Mouse (Mus musculus): Measurements from ENCODE around the gene Mdfic.
"Not testable (repeated sequence)": the region's sequence is repeated elsewhere in the genome, so short reads cannot be mapped to it uniquely, and the experiment has no call there.

The Mdfic gene

DNA sequence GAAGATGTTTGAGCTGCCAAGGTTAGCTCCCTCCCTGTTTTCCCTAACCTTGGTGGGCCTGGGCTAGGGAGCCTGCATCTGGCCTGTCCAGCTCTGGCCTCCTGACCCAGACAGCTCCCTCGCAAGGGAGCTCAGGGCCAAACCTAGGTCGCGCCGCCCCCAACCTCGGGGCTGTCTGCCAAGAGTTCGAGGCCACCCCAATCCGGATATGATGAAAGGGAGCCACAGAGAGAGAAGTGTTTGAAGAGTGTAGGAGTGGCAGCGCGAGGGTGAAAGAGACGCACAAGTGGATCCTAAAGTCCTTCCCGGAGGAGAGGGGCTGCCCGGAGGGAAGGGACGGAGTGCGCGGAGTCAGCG lies at the start of gene Mdfic:
Mdfic (plus strand) TSS at position 201 of the 357 bp plus-strand sequence.
- peak; percentile 90 for DNase-seq (ENCODE audit: low spot score)

DNA sequence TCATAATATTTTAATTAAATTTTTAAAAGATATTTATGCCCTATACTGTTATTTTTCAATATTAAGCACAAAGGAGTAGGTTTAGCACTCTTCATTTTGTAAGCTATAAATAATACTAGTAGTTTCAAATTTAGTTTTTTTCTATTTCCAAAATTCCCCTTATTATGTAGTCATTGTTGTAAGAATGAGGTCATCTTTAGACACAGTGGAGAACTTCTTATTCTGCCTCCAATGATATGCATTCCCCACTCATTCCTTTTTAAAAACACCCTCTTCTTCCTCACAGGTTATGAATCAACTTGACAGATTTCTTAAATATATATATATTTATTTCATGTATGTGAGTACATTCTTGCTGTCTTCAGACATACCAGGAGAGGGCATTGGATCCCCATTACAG lies 49.1 kb upstream of the Mdfic start:
- DNase-seq (ENCODE audit: low spot score): no peak

DNA sequence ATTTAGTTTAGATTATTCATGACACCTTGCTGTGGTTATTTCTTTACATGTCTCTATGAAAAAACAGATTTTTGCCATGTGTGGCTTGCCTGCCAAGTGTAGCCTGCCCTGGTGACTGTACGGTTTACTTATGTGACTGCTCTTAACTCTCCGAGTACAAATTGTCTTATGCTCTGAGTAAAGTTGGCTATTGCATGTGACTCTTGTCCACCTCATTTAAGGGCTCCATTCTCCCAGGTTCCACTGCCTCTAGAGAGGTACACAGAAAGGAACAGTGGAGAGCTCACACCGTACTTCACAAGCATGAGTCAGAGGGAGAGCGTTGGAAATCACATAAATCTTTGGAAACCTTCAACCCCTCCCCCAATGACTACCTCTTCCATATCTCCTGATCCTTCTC lies 10.4 kb upstream of the Mdfic start:
- no peak for DNase-seq (ENCODE audit: low spot score)

DNA sequence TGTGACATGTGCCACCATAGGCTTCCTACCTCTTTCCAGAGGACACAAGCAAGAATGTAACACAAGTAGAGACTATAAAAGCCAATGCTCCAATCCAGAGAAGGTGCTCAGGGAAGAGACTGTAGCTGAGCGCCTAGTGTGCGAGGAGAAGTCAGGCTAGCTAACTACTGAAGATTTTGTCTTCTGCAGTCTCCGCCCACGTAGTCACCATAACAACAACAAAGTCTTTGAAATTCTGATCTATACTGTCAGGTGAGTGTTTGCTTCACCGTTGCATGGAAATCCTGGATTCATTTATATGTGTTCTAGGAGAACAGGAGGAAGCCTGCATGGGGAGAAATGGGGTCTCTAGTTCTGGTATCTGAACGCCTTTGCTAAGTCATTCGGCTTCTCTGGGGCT lies 9.8 kb upstream of the Mdfic start:
- DNase-seq (ENCODE audit: low spot score): no peak

DNA sequence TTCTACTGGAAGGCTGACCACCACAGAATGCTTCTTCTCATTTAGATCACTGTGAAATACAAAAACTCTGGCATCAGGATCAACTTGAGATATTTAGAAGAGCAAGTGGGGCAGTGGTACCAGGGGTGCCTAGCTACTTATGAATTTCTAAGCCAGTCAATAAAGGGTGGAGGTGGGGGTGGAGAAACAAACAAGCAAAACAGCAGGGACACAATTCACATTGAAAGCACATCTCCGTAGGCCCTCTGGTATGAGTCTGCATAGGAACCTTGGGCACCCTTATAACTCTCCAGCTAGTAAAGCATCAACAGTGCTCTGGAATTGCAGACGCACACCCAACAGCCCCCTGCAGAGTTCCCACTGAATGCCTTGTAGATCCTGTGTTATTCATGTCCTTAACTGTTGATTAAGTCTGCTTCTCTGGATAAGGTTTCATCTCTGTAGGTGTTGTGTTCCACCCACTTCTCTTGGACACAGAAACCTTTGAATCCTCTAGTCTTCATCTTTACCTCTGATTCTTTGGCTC lies 7.5 kb upstream of the Mdfic start:
- DNase-seq (ENCODE audit: low spot score): no peak

DNA sequence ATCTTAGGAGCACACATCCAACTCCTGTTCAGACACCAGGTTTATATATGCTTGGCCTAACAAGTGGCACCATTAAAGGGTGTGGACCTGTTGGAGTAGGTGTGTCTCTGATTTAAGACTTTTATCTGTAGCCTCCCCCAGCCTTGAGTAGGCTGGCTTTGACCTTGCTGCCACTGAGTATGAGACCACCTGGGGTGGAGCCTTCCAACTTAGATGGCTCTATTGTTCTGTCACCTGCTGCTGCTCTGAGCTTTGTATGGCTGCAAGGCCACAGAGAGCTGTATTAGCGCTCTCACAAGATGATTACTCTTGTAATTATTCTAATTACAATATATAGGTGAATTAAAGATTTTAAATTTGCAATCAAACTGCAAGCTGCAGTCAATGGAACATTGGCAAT lies 6.4 kb upstream of the Mdfic start:
- DNase-seq (ENCODE audit: low spot score): not testable (repeated sequence)

DNA sequence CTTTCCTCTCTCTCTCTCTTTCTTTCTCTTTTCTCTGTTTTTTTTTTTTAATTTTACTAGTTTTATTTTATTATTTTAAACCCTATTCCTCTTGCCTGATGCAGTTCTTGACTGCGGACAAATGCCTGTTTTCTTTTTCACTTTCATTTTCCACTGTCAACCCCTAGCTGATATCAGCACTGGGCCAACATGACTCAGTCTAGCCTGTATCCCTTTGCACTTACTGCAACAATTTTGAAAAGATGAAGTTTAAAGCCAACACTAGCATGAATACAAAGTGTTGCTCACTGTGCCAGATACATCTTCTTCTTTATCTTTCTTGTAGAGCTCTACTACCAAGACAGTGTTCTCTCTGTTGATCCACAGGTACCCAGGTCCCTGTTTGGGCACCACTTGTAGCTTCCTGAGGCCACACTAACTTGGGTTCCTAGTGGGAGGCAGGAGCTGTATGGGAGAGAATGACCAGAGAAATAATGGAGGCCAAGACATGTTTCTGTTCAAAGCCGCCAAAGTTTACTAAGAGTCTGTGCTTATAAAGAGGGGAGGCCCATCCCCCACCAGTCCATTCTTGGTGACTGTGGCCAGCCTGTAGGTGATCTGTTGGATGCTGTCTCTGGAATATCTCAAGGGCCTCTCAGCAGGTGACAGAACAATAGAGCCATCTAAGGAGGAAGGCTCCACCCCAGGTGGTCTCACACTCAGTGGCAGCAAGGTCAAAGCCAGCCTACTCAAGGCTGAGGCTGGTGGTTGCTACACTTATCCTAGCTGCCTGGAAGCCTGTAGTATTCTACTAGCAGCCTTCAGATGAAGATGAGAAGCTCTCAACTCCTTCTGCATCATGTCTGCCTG lies 5.2 kb upstream of the Mdfic start:
- DNase-seq (ENCODE audit: low spot score): no peak

DNA sequence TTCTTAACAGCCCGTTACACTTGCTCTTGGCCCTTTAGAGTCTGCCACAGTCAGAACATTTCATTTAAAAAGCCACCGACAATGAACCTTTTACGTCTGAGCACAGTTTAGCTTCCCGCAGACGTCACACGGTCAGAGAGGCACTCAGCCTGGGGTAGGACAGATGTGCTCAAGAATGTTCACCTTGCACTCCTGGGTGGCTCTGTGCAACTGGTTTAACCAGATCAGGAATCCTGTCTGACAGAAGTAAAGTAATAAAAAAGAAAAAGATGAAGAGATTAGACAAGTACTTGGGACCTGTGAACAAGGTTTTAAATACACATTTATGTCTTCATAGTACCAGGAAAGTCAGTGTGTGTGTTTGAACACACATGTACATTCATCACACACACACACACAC lies 542 bp upstream of the Mdfic start:
- DNase-seq (ENCODE audit: low spot score): no peak

DNA sequence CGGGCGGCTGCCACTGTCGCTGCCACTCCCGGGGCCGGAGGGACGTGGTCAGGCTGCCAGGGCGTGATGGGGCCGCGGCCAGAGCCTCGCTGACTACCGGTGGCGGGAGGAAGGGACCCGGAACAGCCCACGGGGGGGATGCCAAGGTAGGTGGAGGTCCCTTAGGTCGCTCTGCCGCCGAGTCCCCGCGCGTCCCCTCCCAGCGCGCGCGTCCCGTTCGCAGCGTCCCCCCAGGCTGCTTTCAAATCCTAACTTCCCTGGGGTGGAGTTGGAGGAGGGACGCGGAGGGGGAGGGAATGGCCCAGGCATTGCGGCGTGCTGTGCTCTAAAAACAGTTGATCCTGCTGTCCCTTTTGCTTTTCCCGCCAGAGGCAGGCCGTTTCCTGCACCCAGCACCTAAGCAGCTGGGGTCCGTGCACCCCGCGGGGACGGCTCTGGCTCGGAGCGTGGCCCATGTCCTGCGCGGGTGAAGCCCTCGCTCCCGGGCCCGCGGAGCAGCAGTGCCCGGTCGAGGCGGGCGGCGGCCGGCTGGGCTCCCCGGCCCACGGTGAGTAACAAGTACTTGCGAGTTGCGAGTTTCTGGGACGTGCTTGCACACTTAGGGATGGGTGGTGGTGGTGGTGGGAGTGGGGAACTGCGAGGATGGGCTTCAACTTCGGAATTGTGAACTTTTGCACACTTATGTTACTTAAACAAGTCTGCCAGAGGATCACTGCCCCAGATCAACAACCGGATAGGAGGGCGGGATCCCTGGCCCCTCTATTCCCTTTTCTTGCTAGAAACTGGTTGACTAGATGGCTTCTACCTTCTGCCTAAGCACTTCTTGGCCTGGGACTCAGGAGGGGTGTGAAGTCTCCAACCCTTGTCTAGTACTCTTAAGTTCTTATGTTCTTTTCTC lies 606 bp downstream of the Mdfic start:
- peak; percentile 72 for DNase-seq (ENCODE audit: low spot score)

DNA sequence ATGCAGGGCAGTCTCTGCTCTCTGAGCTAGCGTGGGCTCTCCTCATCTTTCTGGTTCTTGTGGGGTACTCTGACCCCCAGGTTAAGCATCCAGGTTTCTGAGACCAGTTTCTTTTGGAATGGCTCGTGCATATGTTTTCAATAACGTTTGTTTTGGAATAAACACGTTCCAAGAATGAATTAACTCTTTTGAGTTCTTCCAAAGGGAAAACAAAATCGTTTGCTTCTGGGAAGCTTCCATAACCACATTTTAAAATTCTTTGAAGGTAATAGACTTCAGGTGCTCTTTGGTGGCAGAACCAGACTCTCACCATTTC lies 1.2 kb downstream of the Mdfic start:
- DNase-seq (ENCODE audit: low spot score): no peak

DNA sequence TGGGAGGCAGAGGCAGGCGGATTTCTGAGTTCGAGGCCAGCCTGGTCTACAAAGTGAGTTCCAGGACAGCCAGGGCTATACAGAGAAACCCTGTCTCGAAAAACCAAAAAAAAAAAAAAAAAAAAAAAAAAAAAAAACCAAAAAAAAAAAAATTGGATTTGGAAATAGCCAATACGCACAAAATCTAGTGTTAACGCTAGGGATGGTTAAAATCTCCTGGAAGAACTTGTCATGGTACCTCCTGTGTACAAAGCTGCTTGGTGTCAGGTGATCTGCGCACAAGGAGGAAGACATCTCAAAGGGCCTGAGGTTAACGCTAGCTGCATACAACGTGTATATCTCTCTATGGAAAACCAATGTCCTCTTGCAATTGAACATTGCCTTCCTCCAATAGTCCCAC lies 2.2 kb downstream of the Mdfic start:
- not testable (repeated sequence) for DNase-seq (ENCODE audit: low spot score)

DNA sequence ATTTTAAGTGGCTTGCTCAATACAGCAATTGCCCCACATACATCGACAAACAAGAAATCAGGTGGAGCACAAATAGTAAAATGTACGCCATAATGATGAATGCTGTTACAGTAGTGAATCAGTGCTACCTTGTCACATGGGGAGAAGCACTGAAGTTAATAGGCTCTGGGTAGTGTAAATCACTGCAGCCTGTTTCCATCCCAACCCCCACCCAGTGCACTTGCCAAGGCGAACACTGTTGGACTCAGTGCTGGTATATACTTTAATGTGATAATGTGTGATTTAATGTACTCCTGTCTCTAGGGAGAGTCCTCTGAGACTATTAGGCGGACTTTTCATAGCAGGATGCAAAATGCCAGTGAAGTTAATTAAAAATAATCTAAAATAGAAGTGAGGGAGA lies 3.8 kb downstream of the Mdfic start:
- DNase-seq (ENCODE audit: low spot score): no peak

DNA sequence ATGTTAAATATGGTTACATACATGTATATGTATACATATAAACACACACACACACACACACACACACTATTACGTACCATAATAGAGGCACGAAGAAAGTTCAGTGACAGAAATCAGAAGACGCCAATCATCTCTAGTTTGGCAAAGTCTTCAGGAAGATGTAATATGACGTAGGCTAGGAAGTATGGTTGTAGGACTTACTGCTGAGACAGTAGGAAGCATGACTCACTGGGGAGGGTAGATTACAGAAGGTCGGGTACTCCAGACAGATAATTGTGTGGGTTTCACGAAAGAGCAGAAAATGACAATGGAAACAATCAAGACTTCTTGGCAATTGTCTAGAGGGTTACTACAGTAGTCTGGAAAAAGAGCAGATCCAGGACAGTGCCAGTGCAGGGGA lies 6.0 kb downstream of the Mdfic start:
- no peak for DNase-seq (ENCODE audit: low spot score)

DNA sequence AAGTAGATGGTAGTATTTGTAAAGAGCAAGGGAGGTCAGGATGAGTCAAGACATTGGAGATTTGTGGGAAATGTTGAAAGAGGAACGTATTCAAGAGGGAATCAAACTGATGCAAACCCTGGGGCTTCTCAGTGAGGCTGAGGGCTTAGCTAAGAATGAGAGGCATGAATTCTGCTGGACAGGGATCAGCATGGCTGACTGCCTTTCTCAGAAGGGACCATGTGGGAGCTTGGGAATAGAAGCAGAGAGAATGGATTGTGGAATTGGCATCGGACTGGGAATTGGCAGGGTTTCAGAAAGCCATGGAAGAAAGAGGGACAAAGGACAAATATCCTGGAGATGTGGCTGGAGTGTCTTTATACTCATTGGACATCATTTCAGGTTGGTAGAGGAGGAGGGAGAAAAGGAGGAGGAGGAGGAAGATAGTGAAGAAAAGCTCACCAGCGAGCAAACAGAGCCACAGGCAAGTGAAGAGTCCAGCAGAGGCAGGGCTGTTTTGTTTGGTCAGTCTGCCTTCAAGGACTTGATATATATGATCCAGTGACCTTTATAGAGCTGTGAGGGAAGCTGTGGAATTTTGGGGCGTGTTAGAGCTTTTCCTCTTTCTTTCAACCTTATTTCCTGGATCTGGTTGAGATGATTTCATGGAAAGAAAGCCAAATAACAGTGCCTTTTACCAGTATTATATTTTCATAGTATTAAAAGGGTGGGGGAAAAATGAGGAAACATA lies 7.4 kb downstream of the Mdfic start:
- no peak for DNase-seq (ENCODE audit: low spot score)

DNA sequence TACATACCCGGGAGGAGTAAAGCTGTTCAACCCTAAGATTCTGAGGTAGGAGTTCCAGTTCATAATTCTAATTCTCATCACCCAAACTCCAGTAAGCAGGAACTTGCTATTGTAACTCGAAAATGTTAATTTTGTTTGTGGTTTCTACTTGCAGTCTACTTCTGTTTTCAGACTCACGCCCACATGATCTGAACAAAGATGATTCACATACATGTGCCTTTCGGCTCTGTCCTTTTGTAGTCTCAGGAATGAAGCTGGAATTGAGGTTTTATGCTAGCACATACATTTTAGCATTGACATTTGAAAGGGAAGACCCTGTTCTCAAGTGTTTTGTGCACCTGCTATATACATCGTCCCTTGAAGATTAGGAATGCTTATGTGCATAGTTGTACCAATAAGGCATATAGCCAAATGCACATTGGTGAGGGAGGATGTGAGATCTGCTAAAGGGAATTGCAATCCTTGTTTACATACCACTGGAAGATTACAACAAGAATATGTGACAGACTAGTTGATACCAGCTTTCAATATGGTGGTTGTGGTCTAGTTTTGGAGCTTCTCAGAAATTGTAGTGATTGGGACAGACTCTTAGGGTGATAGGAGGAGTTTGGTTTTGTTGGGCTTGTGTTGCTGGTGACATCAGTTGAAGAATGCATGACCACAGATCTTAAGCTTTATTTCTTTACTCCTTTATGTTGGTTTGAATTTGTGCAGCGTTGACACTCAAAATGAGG lies 8.6 kb downstream of the Mdfic start:
- DNase-seq (ENCODE audit: low spot score): no peak

DNA sequence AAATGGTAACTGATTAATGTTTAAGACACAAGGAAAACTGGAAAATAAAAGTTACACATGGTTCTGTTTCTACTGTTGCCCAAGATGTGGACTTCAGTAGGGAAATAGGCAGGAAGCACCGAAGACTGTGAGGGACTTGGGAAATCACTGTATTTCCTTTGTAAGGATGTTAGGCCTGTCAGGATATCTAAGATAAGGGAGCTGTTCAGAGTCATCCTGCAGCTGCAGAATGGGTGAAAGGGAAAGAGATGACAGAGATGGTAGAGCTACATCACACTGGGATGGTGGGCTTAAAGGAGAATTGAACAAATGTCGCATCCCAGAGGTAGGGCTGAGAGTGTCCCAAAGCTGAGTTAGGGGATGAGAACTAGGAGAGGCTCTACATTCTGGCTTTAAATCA lies 9.8 kb downstream of the Mdfic start:
- DNase-seq (ENCODE audit: low spot score): no peak

DNA sequence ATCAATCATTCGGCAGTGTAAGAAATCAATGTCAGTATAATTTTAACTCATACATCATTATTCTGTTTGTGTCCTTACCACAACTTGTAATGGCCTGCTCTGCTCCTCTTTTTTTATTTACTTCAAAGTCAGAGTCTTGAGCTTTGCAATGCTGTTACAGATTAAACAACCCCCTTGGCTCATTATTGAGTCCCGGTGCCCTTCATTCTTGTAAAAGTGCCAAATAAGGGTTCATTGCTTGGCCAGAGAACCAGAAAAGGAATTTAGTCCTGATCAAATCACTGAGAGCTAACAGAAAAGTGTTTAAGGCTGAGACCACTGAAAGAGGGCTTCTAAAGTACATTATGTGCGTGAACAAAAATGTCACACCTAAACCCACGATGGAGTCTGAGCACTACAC lies 10.2 kb downstream of the Mdfic start:
- no peak for DNase-seq (ENCODE audit: low spot score)

DNA sequence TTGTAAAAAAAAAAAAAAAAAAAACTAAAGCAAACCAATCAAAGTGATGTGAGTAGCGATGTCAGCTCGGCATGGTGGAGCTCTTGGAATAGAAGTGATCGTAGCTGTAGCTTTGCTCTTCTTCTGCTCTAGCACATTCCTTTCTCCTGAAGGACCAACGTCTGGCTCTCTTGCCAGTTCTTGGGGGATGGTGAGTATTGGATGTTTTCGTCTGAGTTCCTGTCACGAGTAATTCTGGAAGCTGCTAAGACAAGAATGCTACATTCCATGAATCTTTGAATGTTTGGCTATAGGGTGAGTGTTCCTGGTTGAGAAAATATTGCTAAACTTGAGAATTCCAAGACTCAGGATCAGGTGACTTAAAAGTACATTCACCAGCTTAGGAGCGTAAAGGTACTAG lies 11.0 kb downstream of the Mdfic start:
- no peak for DNase-seq (ENCODE audit: low spot score)

DNA sequence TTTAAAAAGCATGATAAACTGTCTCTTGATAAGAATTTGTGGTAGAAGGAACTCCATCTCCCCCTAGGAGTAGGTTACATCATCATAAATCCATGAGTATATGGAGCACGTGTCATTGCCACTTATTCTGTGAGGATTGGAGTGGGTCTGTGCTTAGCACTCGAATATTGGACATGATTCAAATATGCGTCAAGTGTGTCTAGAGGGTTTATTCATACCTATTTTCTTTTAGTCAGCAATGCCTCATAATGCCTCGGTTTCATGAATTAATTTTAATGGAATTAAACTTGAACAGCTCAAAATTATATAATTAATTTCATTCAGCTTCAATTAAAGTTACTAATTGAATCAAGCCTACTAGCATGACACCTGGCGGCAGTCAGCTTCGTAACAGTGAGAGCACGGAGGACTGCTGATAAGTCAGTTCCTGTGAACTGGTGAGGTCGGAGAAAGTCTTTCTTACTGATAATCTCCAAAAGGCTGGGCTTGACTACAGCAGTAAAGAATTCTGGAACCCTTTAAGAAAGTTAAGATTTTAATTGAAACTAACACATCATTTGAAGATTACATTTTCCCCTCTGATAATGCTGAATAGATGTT lies 17.0 kb downstream of the Mdfic start:
- DNase-seq (ENCODE audit: low spot score): no peak

DNA sequence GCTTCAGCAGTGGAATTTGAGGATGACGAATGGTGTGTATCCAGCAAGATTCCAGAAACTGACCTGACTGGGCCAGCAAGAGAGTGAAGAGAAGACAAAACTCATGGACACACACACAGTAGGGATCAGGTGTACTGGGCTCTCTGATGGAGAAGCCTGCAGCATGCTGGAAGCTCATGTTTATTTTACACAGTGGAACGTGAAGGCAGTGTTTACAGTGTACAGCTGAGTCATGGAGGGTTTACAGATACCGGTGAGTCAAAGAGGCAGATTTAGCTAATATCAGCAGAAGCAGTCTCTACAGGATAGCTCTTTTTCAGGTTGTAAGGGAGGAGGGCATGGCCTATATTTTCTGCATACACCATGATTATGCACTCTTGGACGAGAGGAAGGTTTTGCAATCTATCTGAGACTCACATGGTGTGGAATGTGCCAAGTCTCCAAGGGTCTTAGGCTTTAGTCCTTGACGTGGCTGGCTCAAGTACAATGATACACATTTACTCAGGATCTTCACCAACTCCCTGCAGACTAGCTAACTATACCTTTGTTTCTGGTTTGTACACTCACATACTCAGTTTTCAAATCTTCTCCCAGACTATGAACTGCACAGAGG lies 18.0 kb downstream of the Mdfic start:
- DNase-seq (ENCODE audit: low spot score): no peak

DNA sequence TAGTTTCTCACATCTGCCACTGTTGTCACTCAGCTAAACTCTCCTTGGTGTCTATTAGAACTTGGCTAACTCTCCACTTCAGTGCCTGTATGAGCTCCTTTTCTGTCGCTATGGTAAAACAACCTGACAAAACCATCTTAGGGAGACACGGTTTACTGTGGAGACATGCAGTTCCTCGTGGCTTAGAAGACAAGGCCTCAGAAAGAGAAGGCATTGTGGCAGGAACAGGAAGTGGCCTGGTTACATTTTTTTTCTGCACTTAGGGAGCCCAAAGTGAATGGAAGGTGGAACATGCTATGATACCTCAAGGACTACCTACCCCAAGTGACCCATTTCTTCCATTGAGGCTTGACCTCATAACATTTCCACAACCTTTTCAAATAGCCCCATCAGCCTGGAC lies 18.7 kb downstream of the Mdfic start:
- DNase-seq (ENCODE audit: low spot score): no peak
